Mouse (Mus musculus): ENCODE results near the gene Krt5. TPM values are rescaled to one million over a fixed set of nuclear protein-coding genes. Genes with fewer than 3 reads are reported as not detected.

The Krt5 gene
- total RNA-seq, 1 experiment: 0.31 TPM

GRCm38 (mm10) chr15:101704066-101704465 is 8.6 kb downstream of the Krt5 start:
- no peak overlapping the region for H3K4me3 ChIP-seq (ENCODE audit: insufficient read depth in 1 of 2, low read depth in 1 of 2, low read length in 2 of 2, poor library complexity in 1 of 2, severe bottlenecking in 1 of 2)
- in situ Hi-C loops (cut with MboI; ENCODE audit: low sequenced_read_pairs in 2 of 2, unreplicated experiment in 2 of 2): no loop called here
- no peak for TF ChIP-seq ZC3H11A (IDR thresholded peaks at IDR 0.05; ENCODE audit: borderline replicate concordance, low read depth, low read length)
- no peak for TF ChIP-seq MAFK (IDR thresholded peaks at IDR 0.05; ENCODE audit: insufficient read depth, low read depth, low read length)
- TF ChIP-seq CHD2 (IDR thresholded peaks at IDR 0.05; ENCODE audit: low read depth, low read length): no peak
- TF ChIP-seq HCFC1 (IDR thresholded peaks at IDR 0.05; ENCODE audit: borderline replicate concordance, insufficient read depth, low read length): no peak
- TF ChIP-seq ZNF384 (IDR thresholded peaks at IDR 0.05; ENCODE audit: low read depth, low read length): no peak
- DNase-seq (ENCODE audit: low read depth, low spot score): peak; percentile 43
- no peak overlapping the region for H3K27ac ChIP-seq (ENCODE audit: insufficient read depth, low read depth, low read length, poor library complexity, severe bottlenecking)
- H3K4me1 ChIP-seq (ENCODE audit: control insufficient read depth in 2 of 2, insufficient read depth in 2 of 2, low read length in 2 of 2, poor library complexity in 1 of 2): no peaks in the 10 kb centered on the region
- H3K9ac ChIP-seq (ENCODE audit: insufficient read depth, low read depth, low read length, poor library complexity, severe bottlenecking): no peak overlapping the region
- H3K36me3 ChIP-seq (ENCODE audit: control insufficient read depth, insufficient read depth, low read length, poor library complexity, severe bottlenecking): no peaks in the 10 kb centered on the region
- no peaks in the 10 kb centered on the region for H3K9me3 ChIP-seq (ENCODE audit: control insufficient read depth, insufficient read depth, low read depth, low read length)

DNA sequence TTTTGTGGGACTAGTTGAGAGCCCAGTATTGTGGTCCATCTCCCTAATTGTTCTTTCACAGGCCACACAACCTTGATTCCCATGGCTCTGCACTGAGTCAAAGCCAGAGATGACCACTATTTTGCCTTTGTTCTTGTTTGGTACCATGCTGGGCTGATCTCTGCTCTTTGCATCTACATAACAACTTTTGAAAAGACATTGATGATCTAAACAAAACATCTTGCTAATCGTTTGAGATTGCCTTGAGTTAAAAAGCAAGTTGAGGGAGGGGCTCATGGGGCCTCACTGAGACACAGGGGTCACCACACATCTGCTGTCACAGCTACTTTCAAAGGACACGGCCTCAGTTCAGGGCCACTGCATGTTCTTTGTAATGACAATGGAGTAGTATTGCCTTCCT is 10.3 kb downstream of the Krt5 start:
- Histone ChIP-seq H3K36me3 (ENCODE audit: control insufficient read depth, insufficient read depth, low read length, poor library complexity, severe bottlenecking) (no peaks in the 10 kb centered on the region), H3K4me1 (ENCODE audit: control insufficient read depth in 2 of 2, insufficient read depth in 2 of 2, low read length in 2 of 2, poor library complexity in 1 of 2) (no peaks in the 10 kb centered on the region), H3K4me3 (ENCODE audit: insufficient read depth in 1 of 2, low read depth in 1 of 2, low read length in 2 of 2, poor library complexity in 1 of 2, severe bottlenecking in 1 of 2) (no peak overlapping the region), H3K27ac (ENCODE audit: insufficient read depth, low read depth, low read length, poor library complexity, severe bottlenecking) (no peak overlapping the region), H3K9me3 (ENCODE audit: control insufficient read depth, insufficient read depth, low read depth, low read length) (no peaks in the 10 kb centered on the region), H3K9ac (ENCODE audit: insufficient read depth, low read depth, low read length, poor library complexity, severe bottlenecking) (no peak overlapping the region)
- peak; percentile 33 for DNase-seq (ENCODE audit: low read depth, low spot score)
- in situ Hi-C loops (cut with MboI; ENCODE audit: low sequenced_read_pairs in 2 of 2, unreplicated experiment in 2 of 2): no loop called here
- TF ChIP-seq MAFK (IDR thresholded peaks at IDR 0.05; ENCODE audit: insufficient read depth, low read depth, low read length) (no peak), CHD2 (IDR thresholded peaks at IDR 0.05; ENCODE audit: low read depth, low read length) (no peak), ZC3H11A (IDR thresholded peaks at IDR 0.05; ENCODE audit: borderline replicate concordance, low read depth, low read length) (no peak), HCFC1 (IDR thresholded peaks at IDR 0.05; ENCODE audit: borderline replicate concordance, insufficient read depth, low read length) (no peak), ZNF384 (IDR thresholded peaks at IDR 0.05; ENCODE audit: low read depth, low read length) (no peak)

GRCm38 (mm10) chr15:101699866-101700265 is 12.8 kb downstream of the Krt5 start:
- DNase-seq (ENCODE audit: low read depth, low spot score): no peak
- no peaks in the 10 kb centered on the region for H3K4me1 ChIP-seq (ENCODE audit: control insufficient read depth in 2 of 2, insufficient read depth in 2 of 2, low read length in 2 of 2, poor library complexity in 1 of 2)
- no peak overlapping the region for H3K4me3 ChIP-seq (ENCODE audit: insufficient read depth in 1 of 2, low read depth in 1 of 2, low read length in 2 of 2, poor library complexity in 1 of 2, severe bottlenecking in 1 of 2)
- no peak overlapping the region for H3K27ac ChIP-seq (ENCODE audit: insufficient read depth, low read depth, low read length, poor library complexity, severe bottlenecking)
- in situ Hi-C loops (cut with MboI; ENCODE audit: low sequenced_read_pairs in 2 of 2, unreplicated experiment in 2 of 2): no loop called here
- no peak overlapping the region for H3K9ac ChIP-seq (ENCODE audit: insufficient read depth, low read depth, low read length, poor library complexity, severe bottlenecking)
- no peaks in the 10 kb centered on the region for H3K9me3 ChIP-seq (ENCODE audit: control insufficient read depth, insufficient read depth, low read depth, low read length)
- TF ChIP-seq ZNF384 (IDR thresholded peaks at IDR 0.05; ENCODE audit: low read depth, low read length): no peak
- no peak for TF ChIP-seq HCFC1 (IDR thresholded peaks at IDR 0.05; ENCODE audit: borderline replicate concordance, insufficient read depth, low read length)
- TF ChIP-seq CHD2 (IDR thresholded peaks at IDR 0.05; ENCODE audit: low read depth, low read length): no peak
- no peak for TF ChIP-seq ZC3H11A (IDR thresholded peaks at IDR 0.05; ENCODE audit: borderline replicate concordance, low read depth, low read length)
- TF ChIP-seq MAFK (IDR thresholded peaks at IDR 0.05; ENCODE audit: insufficient read depth, low read depth, low read length): no peak
- no peaks in the 10 kb centered on the region for H3K36me3 ChIP-seq (ENCODE audit: control insufficient read depth, insufficient read depth, low read length, poor library complexity, severe bottlenecking)

GRCm38 (mm10) chr15:101699192-101699591 is 13.5 kb downstream of the Krt5 start:
- TF ChIP-seq ZC3H11A (IDR thresholded peaks at IDR 0.05; ENCODE audit: borderline replicate concordance, low read depth, low read length): no peak
- TF ChIP-seq HCFC1 (IDR thresholded peaks at IDR 0.05; ENCODE audit: borderline replicate concordance, insufficient read depth, low read length): no peak
- no peak for TF ChIP-seq ZNF384 (IDR thresholded peaks at IDR 0.05; ENCODE audit: low read depth, low read length)
- no peak for TF ChIP-seq MAFK (IDR thresholded peaks at IDR 0.05; ENCODE audit: insufficient read depth, low read depth, low read length)
- TF ChIP-seq CHD2 (IDR thresholded peaks at IDR 0.05; ENCODE audit: low read depth, low read length): no peak
- Histone ChIP-seq H3K9me3 (ENCODE audit: control insufficient read depth, insufficient read depth, low read depth, low read length) (no peaks in the 10 kb centered on the region), H3K9ac (ENCODE audit: insufficient read depth, low read depth, low read length, poor library complexity, severe bottlenecking) (no peak overlapping the region), H3K36me3 (ENCODE audit: control insufficient read depth, insufficient read depth, low read length, poor library complexity, severe bottlenecking) (no peaks in the 10 kb centered on the region), H3K4me3 (ENCODE audit: insufficient read depth in 1 of 2, low read depth in 1 of 2, low read length in 2 of 2, poor library complexity in 1 of 2, severe bottlenecking in 1 of 2) (no peak overlapping the region), H3K4me1 (ENCODE audit: control insufficient read depth in 2 of 2, insufficient read depth in 2 of 2, low read length in 2 of 2, poor library complexity in 1 of 2) (no peaks in the 10 kb centered on the region), H3K27ac (ENCODE audit: insufficient read depth, low read depth, low read length, poor library complexity, severe bottlenecking) (no peak overlapping the region)
- no peak for DNase-seq (ENCODE audit: low read depth, low spot score)
- in situ Hi-C loops (cut with MboI; ENCODE audit: low sequenced_read_pairs in 2 of 2, unreplicated experiment in 2 of 2): no loop called here
